Mouse (Mus musculus) adrenal gland, adult 18-20 months (tissue): ENCODE data around the gene Arsa. TPM values are rescaled to one million over a fixed set of nuclear protein-coding genes. Genes with fewer than 3 reads are reported as not detected.

Experiments
- total RNA-seq, 2 experiments: library from RNA; stranded (reverse); gene quantifications; 1 replicate in 1 of 2; 2 replicates in 1 of 2; pipeline ENCODE4 v1.2.3; 2021

The Arsa gene
- total RNA-seq, 2 experiments from 2014 or later: 18.2 to 26.5 TPM

Other genes starting within 250 kb of the Arsa start
- gene Sbf1, start 162.1 kb downstream of the Arsa start, total RNA-seq: 10 to 100 TPM; 71.9 to 89.4 TPM
- not detected for gene Adm2, start 154.7 kb downstream of the Arsa start, total RNA-seq
- 1 to 10 TPM in 1 of 2 experiments, not detected in 1; 4.2 TPM for gene Miox, start 143.0 kb downstream of the Arsa start, total RNA-seq
- 10 to 100 TPM; 34.4 to 40.0 TPM for gene Lmf2, start 121.8 kb downstream of the Arsa start, total RNA-seq
- 10 to 100 TPM; 67.7 to 69.6 TPM for gene Ncaph2, start 121.7 kb downstream of the Arsa start, total RNA-seq
- 10 to 100 TPM; 31.9 to 33.3 TPM for gene Sco2, start 103.6 kb downstream of the Arsa start, total RNA-seq
- under 1 TPM; 0.33 to 0.38 TPM for gene Tymp, start 100.4 kb downstream of the Arsa start, total RNA-seq
- gene Odf3b, start 98.1 kb downstream of the Arsa start, total RNA-seq: under 1 TPM; 0.58 to 0.73 TPM
- gene Klhdc7b, start 92.5 kb downstream of the Arsa start, total RNA-seq: not detected
- not detected for gene Syce3, start 66.9 kb downstream of the Arsa start, total RNA-seq
- gene Cpt1b, start 51.6 kb downstream of the Arsa start, total RNA-seq: 100 to 1,000 TPM; 115 to 251 TPM
- gene C730034F03Rik, start 47.8 kb downstream of the Arsa start, total RNA-seq: 1 to 10 TPM; 1.0 to 1.6 TPM
- 1 to 10 TPM; 1.5 to 2.7 TPM for gene Gm44502, start 47.7 kb downstream of the Arsa start, total RNA-seq
- 10 to 100 TPM; 60.5 to 88.0 TPM for gene Chkb, start 47.5 kb downstream of the Arsa start, total RNA-seq
- 10 to 100 TPM in 1 of 2 experiments, 1 to 10 TPM in 1; 8.1 to 10.9 TPM for gene Mapk8ip2, start 23.5 kb downstream of the Arsa start, total RNA-seq
- 10 to 100 TPM; 28.8 to 32.5 TPM for gene Shank3, start 22.2 kb upstream of the Arsa start, total RNA-seq
- gene Acr, start 90.9 kb upstream of the Arsa start, total RNA-seq: not detected
- 1 to 10 TPM; 9.2 to 9.9 TPM for gene Rabl2, start 114.5 kb upstream of the Arsa start, total RNA-seq